Mouse (Mus musculus) A20 (cell line): ENCODE measurements around the gene Stx11.
"Not testable (repeated sequence)": the region's sequence is repeated elsewhere in the genome, so short reads cannot be mapped to it uniquely, and the experiment has no call there.

Experiments used
- DNase-seq: peaks from one replicate; pipeline ENCODE4 v3.0.0-alpha.2; 2011; ENCODE audit warnings: low read depth, low spot score

The Stx11 gene

GRCm38 (mm10) chr10:12961546-12961945 is 2.6 kb downstream of the Stx11 start:
- no peak for DNase-seq

GRCm38 (mm10) chr10:12957271-12957670 is 6.8 kb downstream of the Stx11 start:
- DNase-seq, result no peak

GRCm38 (mm10) chr10:12955831-12956230 is 8.3 kb downstream of the Stx11 start:
- DNase-seq, result no peak

- not testable (repeated sequence) for DNase-seq
Measured at GRCm38 (mm10) chr10:12951358-12951757, 12.7 kb downstream of the Stx11 start.

- no peak for DNase-seq
Measured at GRCm38 (mm10) chr10:12949299-12949698, 14.8 kb downstream of the Stx11 start.

DNA sequence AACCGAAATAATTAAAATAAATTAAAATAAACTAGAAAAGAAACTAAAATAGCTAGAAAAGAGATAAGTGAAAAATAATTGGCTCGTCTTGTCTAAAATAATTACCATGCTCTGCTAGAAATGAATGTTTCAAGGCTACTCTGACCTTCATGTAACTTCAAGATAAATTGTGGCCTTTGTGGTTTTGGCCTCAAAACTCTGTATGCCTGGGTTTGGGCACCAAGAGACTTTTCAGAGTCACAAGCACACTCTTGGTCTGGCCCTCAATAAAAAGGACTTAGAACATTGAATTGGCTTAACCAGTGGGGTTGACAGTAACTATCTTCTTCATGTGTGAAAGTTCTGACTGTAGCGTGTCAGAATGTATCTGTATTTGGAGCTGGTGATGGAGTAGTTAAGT is 16.5 kb downstream of the Stx11 start:
- DNase-seq, result no peak

DNA sequence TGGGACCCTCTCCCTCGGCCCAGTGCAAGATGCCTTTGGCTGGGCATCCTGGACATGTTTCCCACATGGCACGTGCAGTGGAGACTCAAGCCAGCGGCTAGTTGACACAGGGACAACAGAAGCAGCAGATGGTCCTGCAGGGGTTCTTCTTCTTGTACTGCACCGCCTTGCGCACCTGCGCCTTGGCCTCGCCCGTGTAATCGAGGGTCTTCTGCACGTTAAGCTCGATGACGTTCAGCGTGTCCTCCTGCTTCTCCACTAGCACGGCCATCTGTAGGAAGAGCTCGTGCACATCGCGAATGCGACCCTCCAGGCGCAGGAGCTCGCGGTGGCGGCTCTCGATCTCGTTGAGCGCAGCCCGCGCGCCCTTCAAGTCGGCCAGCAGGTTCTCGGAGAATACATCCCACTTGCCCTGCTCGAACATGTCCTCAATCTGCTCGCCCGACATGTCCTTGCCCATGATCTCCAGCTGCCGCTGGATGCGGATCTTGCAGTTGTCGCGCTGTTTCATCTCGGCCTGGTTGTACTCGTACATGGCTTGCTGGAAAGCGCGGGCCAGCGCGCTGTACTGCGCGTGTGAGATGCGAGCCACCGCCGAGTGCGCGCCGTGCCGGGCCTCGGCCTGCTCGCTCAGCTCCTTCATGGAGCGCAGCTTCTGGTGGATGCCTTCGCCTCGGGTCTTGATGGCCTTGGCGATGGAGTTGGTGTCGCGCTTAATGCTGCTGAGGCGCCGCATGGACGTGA is 22.9 kb downstream of the Stx11 start:
- DNase-seq, result no peak

DNA sequence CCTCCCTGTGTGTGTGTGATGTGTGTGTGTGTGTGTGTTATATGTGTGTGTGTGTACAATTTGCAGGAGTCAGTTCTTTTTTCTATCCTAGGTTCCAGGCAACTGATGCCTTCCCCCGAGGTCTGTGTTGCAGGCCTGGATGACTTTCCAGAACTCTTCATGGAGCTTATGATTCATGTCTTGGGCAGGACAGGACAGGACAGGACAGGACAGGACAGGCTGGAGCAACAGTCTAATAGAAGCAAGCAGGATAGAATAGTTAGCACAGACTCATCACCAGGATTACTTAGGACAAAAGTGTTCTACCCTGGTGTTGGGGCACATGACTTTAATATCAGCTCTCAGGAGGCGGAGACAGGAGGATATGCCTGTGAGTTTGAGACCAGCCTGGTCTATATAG is 25.3 kb downstream of the Stx11 start:
- no peak for DNase-seq

DNA sequence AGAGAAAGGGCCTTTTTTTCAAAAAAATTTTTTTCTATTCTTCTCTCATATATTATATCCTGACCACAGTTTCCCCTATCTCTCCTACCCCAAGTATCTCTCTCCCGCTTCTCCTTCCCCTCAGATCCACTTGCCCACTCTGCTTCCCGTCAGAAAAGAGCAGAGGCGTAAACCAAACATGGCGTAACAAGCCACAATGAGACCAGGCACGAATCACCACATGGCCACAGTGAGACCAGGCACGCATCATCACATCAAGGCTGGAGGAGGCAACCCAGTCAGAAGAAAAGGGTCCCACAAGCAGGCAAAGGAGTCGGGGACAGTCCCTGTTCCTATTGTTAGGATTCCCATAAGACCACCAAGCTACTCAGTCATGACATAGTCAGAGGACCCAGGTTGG is 28.0 kb downstream of the Stx11 start:
- DNase-seq, result no peak

GRCm38 (mm10) chr10:12935575-12935974 is 28.5 kb downstream of the Stx11 start:
- DNase-seq, result no peak

DNA sequence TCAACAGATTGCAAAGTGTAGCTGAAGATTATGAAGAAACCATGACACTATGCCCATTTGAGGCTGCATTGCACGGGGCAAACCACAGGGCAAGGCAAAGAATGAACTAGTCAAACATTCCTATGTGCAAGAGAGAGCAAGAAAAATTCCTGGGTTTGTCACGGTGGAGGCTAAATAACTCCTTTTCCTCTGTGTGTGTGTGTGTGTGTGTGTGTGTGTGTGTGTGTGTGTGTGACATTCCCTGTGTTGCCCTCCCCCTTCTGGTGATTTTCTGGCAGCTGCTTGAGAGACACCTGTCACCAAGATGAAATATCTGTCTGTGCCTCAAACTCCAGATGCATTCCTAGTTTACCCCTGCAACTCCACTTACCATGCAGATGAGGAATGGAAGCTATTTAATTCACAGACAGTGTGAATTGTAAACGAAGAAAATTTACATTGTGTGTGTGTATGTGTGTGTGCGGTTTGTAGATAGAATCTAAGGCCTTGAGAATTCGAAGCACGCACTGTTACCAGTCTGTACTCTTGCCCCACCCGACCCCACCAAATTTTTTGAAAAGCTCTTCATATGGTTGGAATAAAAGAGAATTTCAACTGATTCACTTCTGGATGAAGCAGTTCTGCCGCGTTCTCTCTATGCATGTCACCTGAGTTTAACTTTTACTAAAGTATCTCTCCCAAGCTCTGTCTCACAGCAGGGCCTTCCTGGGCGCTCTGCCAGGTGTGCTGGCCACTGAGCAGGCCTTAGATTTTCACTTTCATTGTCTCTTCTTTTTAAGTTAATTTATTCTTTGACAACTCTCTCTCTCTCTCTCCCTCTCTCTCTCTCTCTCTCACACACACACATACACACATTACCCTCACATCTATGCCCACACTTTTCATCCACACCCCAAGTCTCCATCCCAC is 32.4 kb downstream of the Stx11 start:
- DNase-seq, result no peak

DNA sequence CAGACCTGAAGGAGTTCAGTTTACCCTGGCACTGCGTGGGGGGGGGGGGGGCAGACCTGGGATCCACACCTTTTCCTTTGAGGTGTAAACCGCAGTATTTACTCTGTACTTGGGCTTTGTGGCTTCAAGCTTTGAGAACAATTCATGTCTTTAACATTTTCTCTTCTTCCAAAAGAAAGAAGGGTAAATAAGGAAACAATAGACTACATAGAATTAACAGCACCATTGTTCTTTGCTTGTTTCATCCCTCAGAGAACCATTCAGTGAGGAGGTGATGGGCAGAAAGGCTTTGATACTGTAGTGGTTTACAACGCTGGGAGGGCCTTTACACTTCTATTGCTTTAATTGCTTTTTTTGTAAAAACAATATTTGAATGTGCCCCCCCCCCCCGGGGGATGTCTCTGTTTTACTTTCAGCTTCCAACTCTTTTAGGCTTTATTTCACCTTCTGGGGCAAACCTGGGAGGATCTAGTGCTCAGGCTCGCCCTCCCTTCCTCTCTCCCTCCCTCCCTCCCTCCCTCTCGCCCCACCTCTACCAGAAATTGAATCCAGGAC is 33.7 kb downstream of the Stx11 start:
- peak; percentile 69 for DNase-seq

DNA sequence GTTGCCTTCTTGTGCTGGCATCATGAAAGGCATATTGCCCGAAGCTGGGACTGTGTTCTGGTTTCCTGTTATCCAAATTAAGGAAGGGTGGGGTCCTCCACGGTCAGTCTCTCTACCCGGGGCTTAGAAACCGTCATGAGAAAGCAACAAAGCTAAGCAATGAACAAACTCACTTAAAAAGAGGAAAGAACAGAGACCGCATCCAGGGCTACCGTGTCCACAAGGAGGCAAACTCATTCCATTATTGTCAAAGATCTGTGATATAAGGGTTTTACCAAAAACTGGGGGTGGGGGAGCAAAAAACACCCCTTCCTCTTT is 34.3 kb downstream of the Stx11 start:
- DNase-seq, result peak; percentile 21

DNA sequence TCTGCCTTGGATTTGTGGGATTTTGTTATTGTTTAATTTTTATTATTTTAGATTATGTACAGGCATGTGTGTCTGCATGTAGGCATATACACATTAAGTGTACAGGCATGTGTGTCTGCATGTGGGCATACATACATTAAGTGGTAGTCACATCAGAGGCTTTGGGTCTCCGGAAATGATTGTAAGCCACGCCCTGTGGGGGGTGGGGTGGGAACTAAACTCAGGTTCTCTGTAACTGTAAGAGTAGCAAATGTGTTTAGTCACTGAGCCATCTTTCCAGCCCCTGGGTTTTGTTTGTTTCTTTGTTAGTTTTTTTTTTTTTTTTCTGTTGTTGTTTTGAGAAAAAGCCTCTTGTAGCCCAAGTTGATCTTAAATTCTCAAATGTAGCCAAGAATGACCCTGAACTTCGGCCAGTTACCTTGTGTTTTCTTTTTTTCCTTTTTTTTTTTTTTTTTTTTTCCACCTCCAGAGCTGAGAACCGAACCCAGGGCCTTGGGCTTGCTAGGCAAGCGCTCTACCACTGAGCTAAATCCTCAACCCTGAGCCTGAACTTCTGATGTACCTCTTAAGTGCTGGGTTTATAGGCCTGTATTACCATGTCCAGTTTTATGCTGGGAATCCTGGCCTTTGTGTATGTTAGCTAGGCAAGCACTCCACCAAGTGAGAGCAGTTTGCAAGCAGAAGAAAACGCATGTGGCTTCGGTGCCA is 34.8 kb downstream of the Stx11 start:
- DNase-seq, result no peak

DNA sequence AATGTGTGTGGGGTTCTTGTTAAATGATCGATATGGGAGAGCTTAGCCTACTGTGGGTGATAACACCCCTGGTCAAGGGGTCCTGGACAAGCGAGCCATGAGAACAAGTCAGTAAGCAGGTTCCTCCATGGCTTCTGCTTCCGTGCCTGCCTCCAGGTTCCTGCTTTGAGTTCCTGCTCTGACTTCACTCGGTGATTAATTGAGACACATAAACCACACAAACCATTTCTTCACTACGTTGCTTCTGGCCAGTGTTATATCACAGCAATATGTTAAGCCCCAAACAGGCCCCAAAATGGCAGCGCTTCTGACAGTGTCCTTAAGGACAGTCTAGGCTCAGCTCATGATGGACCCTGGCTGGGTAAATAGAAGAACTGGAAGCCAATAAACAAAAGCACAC is 35.9 kb downstream of the Stx11 start:
- DNase-seq, result no peak

GRCm38 (mm10) chr10:12922574-12923353 is 41.3 kb downstream of the Stx11 start:
- DNase-seq, result peak; percentile 95

GRCm38 (mm10) chr10:12922077-12922573 is 42.0 kb downstream of the Stx11 start:
- DNase-seq, result no peak

DNA sequence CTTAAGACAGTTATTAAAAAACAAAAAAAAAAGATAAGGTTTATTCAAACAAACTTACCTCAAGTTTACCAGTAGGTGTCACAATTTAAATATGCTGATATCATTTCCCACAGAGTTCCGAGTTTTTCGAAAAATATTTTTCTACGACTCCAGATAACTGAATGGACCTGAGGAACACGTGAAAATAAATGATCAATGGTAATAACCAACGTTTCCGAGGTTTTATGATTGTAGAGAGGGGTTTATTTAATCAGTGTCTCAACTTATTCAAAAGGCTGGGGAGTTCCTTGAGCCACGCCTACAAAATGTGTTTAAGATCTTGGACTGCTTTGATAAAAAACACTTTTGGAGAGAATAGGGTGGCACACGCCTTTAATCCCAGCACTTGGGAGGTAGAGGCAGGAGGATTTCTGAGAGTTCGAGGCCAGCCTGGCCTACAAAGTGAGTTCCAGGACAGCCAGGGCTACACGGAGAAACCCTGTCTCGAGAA is 42.5 kb downstream of the Stx11 start:
- DNase-seq, result peak; percentile 83

GRCm38 (mm10) chr10:12919287-12919686 is 44.8 kb downstream of the Stx11 start:
- peak; percentile 28 for DNase-seq

DNA sequence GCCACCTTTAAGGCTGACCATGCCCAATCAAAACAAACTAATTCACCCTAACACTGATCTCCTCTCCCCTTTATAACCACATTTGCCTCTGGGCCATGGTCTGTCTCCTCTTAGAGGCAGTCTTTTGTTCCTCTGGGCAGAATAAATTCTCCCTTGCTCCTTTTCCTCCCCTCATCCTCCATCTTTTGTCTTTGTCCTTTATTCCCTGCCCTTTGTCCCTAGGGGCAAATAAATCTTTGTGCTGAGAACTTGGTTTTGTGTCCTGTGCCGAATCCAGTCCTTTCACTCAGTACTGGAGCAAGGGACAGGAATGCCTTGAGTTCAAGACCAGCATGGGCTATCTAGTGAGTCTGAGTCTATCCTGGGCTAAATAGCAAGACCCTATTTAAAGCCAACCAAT is 46.5 kb downstream of the Stx11 start:
- no peak for DNase-seq

GRCm38 (mm10) chr10:12916376-12916775 is 47.7 kb downstream of the Stx11 start:
- DNase-seq, result no peak
